ENCODE assay signal across 24 mouse cellular contexts in the genomic region with DNA sequence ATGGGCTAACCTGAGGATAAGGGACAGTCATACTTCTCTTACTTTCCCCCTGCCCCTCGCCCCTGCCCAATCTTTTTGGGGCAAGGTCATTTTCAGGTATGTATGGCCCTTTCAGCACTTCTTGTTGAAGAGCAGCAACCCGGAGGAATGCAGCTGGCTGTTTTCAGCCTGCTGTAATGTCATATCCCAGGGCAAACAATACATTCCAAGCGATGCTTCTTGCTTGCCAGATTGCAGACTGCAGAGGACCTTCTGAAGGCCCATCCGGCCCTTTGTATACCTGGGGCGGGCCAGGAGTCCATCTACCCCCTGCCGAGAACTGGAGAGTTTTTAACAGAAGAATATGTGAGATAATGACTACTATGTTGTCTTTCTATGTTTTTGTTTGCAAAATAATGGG.
"Had no signal": no experiment of that assay in that cellular context is flagged by ENCODE, and none has a peak within 500 bp of the region (broad histone marks: within the 10 kb centered on the region; RNA-seq: fewer than 3 reads in every experiment).

No protein-coding gene starts in this region.

- H3K9me3 ChIP-seq: heart, embryonic 13.5 days; heart, embryonic 15.5 days; hindbrain, embryonic 13.5 days; hindbrain, embryonic 15.5 days; kidney, embryonic 15.5 days; limb, embryonic 15.5 days; liver, embryonic 12.5 days had no signal

- H3K9ac ChIP-seq: heart, embryonic 13.5 days; heart, embryonic 15.5 days; hindbrain, embryonic 13.5 days; hindbrain, embryonic 15.5 days; kidney, embryonic 15.5 days; limb, embryonic 13.5 days; limb, embryonic 15.5 days; liver, embryonic 12.5 days; liver, embryonic 14.5 days had no signal

- H3K27ac ChIP-seq: gastrocnemius, adult 2 months; heart, embryonic 13.5 days; heart, embryonic 15.5 days; hindbrain, embryonic 13.5 days; hindbrain, embryonic 15.5 days; hindbrain, postnatal 0 days; kidney, embryonic 15.5 days; kidney, postnatal 0 days; limb, embryonic 13.5 days; limb, embryonic 15.5 days; liver, embryonic 12.5 days; liver, embryonic 14.5 days had no signal

- DNase-seq: gastrocnemius, adult 2 months; gastrocnemius, postnatal 10 days; gastrocnemius, postnatal 25 days; heart, postnatal 14 days; heart, postnatal 36 days; kidney, adult 11 months; kidney, adult 2 months; kidney, adult 9 months; kidney, postnatal 14 days; kidney, postnatal 36 days; layer of hippocampus, adult 9-11 months; layer of hippocampus, postnatal 36 days; left cerebral cortex, postnatal 4 days had no signal

- H3K36me3 ChIP-seq: heart, embryonic 13.5 days; heart, embryonic 15.5 days; hindbrain, embryonic 13.5 days; hindbrain, embryonic 15.5 days; kidney, embryonic 15.5 days; limb, embryonic 13.5 days; limb, embryonic 15.5 days; liver, embryonic 12.5 days had no signal

- H3K4me3 ChIP-seq: gastrocnemius, adult 2 months; heart, embryonic 13.5 days; heart, embryonic 15.5 days; hindbrain, embryonic 13.5 days; hindbrain, embryonic 15.5 days; kidney, embryonic 15.5 days; limb, embryonic 13.5 days; limb, embryonic 15.5 days; liver, embryonic 12.5 days had no signal

- H3K4me1 ChIP-seq: hindbrain, embryonic 13.5 days; hindbrain, embryonic 15.5 days; kidney, embryonic 15.5 days; limb, embryonic 13.5 days; limb, embryonic 15.5 days; liver, embryonic 12.5 days had no signal
